Mouse (Mus musculus) B cell, adult 62 days (primary cell): ENCODE data around the gene Taar7a. TPM values are rescaled to one million over a fixed set of nuclear protein-coding genes. Genes with fewer than 3 reads are reported as not detected.

Source experiments
- total RNA-seq: library from RNA; stranded (reverse); gene quantifications from 4 replicates; pipeline ENCODE4 v1.2.4, GENCODE M21; 2023

Taar7a gene
- not detected in 4 replicates for total RNA-seq

DNA sequence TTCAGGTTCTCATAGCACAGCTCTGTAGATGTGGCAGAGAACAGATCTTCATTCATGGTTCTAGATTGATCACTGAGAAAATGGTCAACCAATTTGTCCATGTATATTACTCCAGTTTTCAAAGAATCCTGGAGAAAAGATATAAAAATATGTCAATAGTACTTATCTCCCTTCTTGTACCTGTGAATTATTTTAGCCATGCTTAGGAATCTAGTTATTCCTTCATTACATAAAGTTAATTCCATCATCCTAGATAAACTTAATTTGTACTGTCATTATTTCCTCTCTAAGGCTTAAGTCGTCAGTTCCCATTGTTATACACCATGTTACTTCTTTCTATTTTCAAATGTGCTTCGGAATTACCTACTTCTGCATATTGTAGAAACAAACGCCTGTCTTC is at the start of gene Taar7a:
Gene Taar7a, minus strand, starts transcription at position 101 of the 400 bp plus-strand sequence.

DNA sequence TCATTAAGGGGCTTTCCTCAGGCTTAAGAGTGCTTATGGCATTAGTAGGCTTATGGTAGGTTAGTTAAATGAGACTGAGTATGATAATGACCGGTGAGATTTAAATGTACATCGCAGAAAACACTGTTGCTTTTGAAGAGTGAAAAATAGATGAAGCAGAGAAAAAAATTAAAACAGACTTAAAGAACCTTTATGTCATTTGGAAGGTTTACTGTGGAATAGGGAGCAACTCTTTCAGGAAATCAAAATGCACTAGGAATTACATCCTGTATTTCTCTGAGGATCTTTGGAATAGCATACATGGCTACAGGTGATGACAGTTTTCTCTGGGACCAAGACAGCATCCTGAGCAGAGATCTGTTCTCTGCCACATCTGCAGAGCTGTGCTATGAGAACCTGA is 44.0 kb upstream of the Taar7a start, which contains the start of gene Taar7e:
Gene Taar7e, plus strand, starts transcription at position 301 of the 400 bp plus-strand sequence.

DNA sequence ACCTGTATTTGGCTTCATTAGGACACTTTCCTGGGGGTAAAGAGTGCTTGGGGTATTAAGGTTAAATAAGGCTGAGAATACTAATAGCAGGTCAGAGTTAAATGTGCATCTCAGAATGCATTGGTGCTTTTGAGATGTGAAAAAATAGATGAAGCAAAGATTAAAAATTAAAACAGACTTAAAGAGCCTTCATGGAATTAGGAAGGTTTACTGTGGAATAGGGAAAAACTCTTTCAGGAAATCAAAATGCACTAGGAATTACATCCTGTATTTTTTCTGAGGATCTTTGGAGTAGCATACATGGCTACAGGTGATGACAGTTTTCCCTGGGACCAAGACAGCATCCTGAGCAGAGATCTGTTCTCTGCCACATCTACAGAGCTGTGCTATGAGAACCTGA is 33.6 kb upstream of the Taar7a start, which contains the start of gene Taar7d:
Gene Taar7d, plus strand, starts transcription at position 301 of the 400 bp plus-strand sequence.

DNA sequence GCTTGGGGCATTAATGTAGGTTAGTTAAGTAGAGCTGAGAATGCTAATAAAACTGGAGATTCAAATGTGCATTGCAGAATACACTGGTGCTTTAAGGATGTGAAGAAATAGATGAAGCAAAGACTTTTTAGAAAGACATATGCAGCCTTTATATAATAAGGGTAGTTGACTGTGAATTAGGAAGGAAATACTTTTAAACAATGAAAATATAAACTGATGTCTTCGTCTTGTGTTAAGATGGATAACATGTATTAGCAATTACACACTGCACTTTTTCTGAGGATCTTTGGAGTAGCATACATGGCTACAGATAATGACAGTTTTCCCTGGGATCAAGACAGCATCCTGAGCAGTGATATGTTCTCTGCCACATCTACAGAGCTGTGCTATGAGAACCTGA is 6.4 kb upstream of the Taar7a start, which contains the start of gene Taar7b:
Gene Taar7b, plus strand, starts transcription at position 301 of the 400 bp plus-strand sequence.

DNA sequence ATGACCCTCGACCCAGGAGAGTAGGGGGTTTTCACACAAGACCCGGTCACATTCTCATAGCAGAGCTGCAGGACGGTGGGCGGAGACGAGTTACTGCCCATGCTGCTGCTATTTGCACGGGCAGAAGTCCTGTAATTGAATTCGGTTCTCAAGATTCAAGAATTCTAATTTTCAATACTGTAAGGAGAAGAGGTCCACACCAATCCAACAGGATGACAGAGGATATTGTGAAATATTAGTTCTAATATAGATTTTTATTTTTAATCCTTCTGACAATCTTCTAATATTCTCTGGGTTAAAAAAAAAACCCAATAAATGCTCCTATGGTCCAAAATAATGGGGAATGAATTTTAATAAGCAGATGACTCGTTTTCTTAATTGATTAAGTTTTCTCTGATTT is 7.7 kb downstream of the Taar7a start, which contains the start of gene Taar6:
Gene Taar6, minus strand, starts transcription at position 101 of the 400 bp plus-strand sequence.

DNA sequence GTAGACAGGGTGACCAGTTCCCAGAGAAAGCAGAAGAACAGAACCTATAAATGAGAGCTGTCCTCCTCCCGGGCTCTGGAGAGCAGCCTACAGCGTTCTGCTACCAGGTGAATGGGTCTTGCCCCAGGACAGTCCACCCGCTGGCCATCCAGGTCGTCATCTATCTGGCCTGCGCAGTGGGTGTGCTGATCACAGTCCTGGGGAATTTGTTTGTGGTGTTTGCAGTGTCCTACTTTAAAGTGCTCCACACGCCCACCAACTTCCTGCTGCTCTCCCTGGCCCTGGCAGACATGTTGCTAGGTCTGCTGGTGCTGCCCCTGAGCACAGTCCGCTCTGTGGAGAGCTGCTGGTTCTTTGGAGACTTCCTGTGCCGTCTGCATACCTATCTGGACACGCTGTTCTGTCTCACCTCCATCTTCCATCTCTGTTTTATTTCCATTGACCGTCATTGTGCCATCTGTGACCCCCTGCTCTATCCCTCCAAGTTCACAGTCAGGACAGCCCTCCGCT is 22.6 kb downstream of the Taar7a start, which contains the start of gene Taar5:
Gene Taar5, plus strand, starts transcription at position 51 of the 510 bp plus-strand sequence.

DNA sequence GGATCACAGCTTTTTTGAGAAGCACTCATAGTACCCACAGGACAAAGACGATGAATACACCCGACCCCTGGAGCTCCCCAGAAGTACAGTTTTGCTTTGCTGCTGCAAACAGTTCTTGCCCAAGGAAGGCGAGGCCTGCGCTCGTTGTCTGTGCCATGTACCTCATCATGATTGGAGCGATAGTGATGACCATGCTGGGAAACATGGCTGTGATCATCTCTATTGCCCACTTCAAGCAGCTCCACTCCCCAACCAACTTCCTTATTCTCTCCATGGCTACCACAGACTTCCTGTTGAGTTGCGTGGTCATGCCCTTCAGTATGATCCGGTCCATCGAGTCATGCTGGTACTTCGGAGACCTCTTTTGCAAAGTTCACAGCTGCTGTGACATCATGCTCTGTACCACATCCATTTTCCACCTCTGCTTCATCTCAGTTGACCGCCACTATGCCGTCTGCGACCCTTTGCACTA is 32.8 kb downstream of the Taar7a start, which contains the start of gene Taar4:
Gene Taar4, plus strand, starts transcription at position 51 of the 472 bp plus-strand sequence.

DNA sequence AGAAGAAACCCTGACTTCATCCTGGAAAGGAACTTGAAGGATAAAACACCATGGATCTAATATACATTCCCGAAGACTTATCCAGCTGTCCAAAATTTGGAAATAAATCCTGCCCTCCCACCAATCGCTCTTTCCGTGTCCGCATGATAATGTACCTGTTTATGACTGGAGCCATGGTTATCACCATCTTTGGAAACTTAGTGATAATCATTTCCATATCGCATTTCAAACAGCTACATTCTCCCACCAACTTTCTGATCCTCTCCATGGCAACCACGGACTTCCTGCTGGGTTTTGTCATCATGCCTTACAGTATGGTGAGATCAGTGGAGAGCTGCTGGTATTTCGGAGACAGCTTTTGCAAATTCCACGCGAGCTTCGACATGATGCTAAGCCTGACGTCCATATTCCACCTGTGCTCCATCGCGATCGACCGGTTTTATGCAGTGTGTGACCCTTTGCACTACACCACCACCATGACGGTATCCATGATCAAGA is 43.7 kb downstream of the Taar7a start, which contains the start of gene Taar3:
Gene Taar3, plus strand, starts transcription at position 51 of the 498 bp plus-strand sequence.

Other genes starting within 250 kb of the Taar7a start
- gene Rps12, start 206.2 kb downstream of the Taar7a start, total RNA-seq: 723 to 1,085 TPM (median 929 TPM) in 4 replicates
- not detected in 4 replicates for gene Slc18b1, start 196.5 kb downstream of the Taar7a start, total RNA-seq
- not detected in 4 replicates for gene Vnn3, start 142.0 kb downstream of the Taar7a start, total RNA-seq
- 0.38 TPM in 1 of 4 replicates, not detected in the others for gene Vnn1, start 98.8 kb downstream of the Taar7a start, total RNA-seq
- gene Taar1, start 73.1 kb downstream of the Taar7a start, total RNA-seq: not detected in 4 replicates
- not detected in 4 replicates for gene Taar2, start 54.9 kb downstream of the Taar7a start, total RNA-seq
- not detected in 4 replicates for gene Taar3, start 43.9 kb downstream of the Taar7a start, total RNA-seq
- not detected in 4 replicates for gene Taar4, start 33.0 kb downstream of the Taar7a start, total RNA-seq
- gene Taar5, start 22.8 kb downstream of the Taar7a start, total RNA-seq: not detected in 4 replicates
- not detected in 4 replicates for gene Taar6, start 7.8 kb downstream of the Taar7a start, total RNA-seq
- not detected in 4 replicates for gene Taar7b, start 6.5 kb upstream of the Taar7a start, total RNA-seq
- not detected in 4 replicates for gene Taar7d, start 33.7 kb upstream of the Taar7a start, total RNA-seq
- gene Taar7e, start 44.1 kb upstream of the Taar7a start, total RNA-seq: not detected in 4 replicates
- not detected in 4 replicates for gene Taar7f, start 56.0 kb upstream of the Taar7a start, total RNA-seq
- not detected in 4 replicates for gene Taar8a, start 83.0 kb upstream of the Taar7a start, total RNA-seq
- gene Taar8b, start 98.8 kb upstream of the Taar7a start, total RNA-seq: not detected in 4 replicates
- gene Taar8c, start 108.4 kb upstream of the Taar7a start, total RNA-seq: not detected in 4 replicates
- gene Taar9, start 116.1 kb upstream of the Taar7a start, total RNA-seq: not detected in 4 replicates
- gene Stx7, start 155.8 kb upstream of the Taar7a start, total RNA-seq: 97.1 to 129 TPM (median 102 TPM) in 4 replicates
- not detected in 4 replicates for gene Moxd1, start 230.0 kb upstream of the Taar7a start, total RNA-seq